Mouse (Mus musculus) ES-E14 (cell line): ENCODE measurements around the gene Spg7.

Source experiments
- CHD2 ChIP-seq: IDR thresholded peaks from 2 replicates; pipeline ENCODE4 v1.6.1; 2014; ENCODE audit warnings: mild to moderate bottlenecking, low read depth, low read length, inconsistent platforms
- HCFC1 ChIP-seq: IDR thresholded peaks from 2 replicates; pipeline ENCODE4 v1.6.1; 2012; ENCODE audit warnings: low read length, inconsistent platforms, borderline replicate concordance; ENCODE audit not compliant: insufficient read depth
- MAFK ChIP-seq: IDR thresholded peaks from 2 replicates; pipeline ENCODE4 v1.6.1; 2014; ENCODE audit warnings: mild to moderate bottlenecking, low read depth, low read length, inconsistent platforms; ENCODE audit not compliant: insufficient read depth
- ZNF384 ChIP-seq: IDR thresholded peaks from 2 replicates; pipeline ENCODE4 v1.6.1; 2012; ENCODE audit warnings: low read depth, low read length, inconsistent platforms

- TF ChIP-seq HCFC1 (no peak), CHD2 (no peak), ZNF384 (no peak), MAFK (no peak)
Measured at GRCm38 (mm10) chr8:123135406-123135805, 72.7 kb downstream of the Spg7 start.
